Mouse (Mus musculus): ENCODE data around the gene Csnka2ip.

Csnka2ip gene

DNA sequence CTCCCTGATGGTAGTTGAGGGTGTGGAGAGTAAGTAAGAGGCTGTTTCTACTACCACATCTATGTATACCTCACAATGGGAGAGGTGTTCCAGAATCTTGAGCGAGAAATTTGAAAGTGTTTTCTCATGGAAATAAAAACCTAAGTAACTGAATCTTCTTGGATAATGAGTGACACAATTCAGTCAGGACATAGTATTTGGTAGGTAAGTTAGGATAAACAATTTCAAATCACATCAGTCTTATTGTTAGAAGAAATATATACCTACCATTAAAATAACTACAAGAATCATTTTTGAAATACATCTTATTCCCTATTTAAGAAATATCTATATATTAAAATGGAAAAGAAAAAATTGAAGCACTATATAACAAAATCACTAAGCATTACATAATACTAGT is at the start of gene Csnka2ip:
Gene Csnka2ip, minus strand, starts transcription at position 101 of the 400 bp plus-strand sequence.
- no peak for DNase-seq (ENCODE audit: low read depth, low spot score)

DNA sequence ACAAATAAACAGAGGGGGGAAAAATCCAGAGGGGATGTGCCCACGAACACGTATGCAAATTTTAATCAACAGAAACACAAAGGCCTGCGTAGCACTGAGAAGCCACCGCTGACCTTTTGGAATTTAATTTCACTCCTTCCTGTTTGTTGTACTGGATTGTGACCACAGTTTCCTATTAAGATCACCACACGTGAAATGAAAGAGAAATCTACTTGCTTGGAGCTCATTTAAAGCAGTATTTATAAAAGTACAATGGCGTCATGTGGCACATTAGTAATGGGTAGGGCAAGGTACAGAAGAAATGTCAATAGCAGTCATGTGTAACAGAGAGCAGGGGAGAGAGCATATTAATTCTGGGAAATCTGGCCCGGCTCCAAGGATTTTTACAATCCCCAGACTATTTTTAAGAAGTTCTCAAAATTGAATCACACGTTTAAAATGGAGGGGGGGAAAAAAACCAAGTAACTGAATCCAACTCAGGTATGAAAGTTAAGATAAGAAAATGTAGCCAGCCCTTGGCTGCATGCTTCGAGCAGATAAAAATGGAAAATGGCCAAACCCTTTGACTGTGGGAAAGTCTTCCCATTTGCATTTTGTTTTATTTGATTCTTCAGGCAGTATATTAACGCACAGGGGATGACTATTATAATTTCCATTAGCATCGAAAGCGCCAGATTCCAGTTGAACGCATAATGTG is 47.5 kb upstream of the Csnka2ip start:
- no peak for DNase-seq (ENCODE audit: low read depth, low spot score)

DNA sequence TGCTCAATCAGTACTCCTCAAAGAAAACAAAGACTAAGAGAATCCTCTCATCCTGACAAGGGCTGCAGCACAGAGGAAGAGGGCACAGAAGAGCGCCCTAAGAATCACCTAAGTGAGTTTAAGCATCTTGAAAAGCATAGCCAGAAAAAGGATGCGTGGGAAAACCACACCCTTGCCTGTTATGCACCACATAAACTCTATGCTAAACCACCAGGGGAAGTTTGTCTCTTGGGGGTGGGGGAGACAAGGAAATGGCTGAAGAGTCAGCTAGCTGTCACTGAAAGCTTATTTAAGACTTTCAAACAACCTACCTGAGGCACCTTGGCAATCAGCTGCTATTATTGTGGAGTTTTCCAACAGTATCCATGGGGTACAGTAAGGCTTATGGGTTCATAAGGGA is 45.6 kb upstream of the Csnka2ip start:
- no peak for DNase-seq (ENCODE audit: low read depth, low spot score)

DNA sequence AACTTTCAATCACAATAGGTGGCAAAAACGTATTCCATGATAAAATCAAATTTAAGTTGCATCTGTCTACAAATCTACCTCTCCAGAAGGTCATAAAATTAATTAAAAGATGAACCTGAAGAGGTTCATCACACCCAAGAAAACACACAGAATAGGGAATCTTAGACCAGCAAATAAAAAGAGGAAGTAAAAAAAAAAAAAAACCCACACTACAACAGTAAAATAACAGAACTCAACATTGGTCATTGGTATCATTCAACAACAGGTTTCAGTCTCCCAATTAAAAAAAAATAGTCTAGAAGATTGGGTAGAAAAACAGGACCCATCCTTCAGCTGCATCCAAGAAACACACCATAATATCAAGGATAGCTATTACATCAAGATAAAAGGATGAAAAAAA is 32.9 kb upstream of the Csnka2ip start:
- no peak for DNase-seq (ENCODE audit: low read depth, low spot score)

DNA sequence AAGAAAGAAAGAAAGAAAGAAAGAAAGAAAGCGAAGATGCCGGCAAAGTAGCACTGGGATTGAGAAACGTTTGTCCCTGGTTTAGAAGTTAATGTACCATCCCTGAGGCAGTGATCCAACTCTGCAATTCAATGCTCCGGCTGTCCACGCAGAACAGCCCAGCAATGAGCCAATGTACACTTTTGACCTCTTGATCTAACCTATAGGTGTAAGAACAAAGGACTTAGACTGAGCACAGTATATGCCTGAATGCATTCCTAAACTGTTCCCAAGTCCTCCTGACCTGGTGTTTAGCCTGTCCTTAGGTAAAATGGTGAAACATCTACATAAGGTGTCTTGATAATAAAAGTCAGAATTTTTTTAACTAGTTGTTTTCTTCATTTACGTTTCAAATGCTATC is 17.9 kb upstream of the Csnka2ip start:
- DNase-seq (ENCODE audit: low read depth, low spot score) = no peak

DNA sequence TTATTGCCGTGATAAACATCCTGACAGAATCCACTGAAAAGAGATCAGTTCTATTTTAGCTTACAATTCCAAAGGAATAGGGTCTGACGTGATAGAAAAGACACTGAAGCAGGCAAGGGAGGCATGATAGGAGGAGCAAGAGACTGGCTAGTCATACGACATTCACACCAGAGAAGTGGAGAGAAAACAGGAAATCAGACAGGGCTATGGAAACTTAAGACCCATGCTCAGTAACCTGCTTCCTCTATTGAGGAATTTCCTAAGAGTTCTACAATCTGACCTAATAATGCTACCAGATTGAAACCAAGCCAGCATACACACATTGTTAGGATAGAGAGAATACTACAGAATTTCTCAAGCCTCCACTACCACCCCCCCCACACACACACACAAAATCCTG is 12.4 kb upstream of the Csnka2ip start:
- DNase-seq (ENCODE audit: low read depth, low spot score) = no peak

DNA sequence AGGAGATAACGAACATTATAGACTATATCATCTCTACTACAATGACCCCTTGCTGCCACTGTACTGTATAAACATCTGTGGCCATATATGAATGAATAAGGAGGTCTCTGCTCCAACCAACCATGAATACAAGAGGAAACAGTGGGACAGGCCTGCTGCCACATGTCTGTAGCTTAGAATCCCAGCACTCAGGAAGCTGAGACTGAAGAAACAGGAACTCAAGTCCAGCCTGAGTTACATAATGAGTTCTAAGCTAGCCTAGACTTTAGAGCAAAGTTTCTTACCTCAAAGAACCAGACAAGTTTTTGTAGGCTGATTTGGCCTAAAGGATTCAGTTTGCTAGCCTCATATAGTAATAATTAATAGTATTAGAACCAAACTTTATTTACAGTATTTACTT is 5.6 kb upstream of the Csnka2ip start:
- DNase-seq (ENCODE audit: low read depth, low spot score) = no peak

DNA sequence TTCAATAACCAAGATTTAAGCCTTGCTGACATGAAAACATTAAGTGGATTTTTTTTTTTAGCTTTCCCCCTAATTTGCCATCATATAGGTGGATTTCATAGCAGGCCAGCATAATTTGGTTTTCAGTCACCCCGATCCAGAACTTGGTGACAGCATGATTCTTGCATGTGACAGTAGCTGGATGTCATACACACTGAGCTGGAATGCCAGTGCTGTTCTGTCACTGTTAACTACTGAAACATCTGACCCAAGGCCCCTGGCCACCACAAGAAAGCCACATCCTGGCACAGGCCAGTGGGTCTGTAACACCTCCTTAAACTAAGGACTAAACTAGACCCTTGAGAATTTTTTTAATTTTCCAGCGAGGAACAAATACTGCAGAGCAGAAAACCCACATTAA is 15.4 kb downstream of the Csnka2ip start:
- DNase-seq (ENCODE audit: low read depth, low spot score) = no peak

DNA sequence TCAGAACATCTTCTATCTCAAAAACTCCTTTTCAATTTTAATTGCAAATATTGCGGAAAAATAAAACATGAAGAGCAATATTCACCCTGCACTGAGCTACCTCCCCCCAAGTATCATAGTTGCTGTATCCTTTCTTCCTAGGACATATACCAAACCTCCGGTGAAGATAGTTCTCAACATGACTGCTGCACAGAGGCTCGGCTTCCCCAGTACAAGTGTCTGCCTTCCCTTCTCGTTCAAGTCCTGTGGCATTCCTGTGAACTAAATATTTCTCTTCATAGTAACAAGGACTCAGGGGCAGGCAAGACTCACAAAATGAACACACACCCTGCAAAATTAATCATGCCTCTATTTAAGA is 16.0 kb downstream of the Csnka2ip start:
- DNase-seq (ENCODE audit: low read depth, low spot score) = no peak

DNA sequence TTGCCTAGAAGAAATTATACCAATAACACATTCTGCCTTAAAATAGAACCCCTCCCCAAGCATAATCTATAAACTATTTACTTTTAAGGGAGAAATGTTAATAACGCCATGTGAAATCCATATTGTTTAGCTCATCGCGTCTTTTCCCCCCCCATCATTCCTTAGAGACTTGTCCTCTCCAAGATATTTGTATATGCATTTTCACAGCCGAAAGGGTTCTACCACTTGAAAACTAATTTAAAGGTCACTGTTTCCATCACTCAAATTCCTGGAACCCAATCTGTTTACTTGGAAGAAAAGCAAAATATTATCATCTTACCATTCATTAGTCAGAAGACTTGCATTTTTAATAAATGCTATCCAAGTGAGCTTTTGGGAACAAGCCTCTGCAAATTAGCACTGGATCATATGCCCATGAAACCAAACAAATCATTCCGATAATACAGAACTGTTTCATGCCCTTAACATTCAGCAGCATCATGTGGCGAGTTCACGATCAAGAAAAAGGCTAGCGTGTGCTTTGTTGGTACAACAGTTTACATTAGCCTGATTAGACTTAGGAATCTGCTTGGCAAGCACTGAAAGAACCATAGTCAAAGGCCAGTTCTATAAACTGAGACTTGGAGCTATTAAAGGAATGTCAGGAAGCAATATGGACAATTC is 16.5 kb downstream of the Csnka2ip start:
- no peak for DNase-seq (ENCODE audit: low read depth, low spot score)

DNA sequence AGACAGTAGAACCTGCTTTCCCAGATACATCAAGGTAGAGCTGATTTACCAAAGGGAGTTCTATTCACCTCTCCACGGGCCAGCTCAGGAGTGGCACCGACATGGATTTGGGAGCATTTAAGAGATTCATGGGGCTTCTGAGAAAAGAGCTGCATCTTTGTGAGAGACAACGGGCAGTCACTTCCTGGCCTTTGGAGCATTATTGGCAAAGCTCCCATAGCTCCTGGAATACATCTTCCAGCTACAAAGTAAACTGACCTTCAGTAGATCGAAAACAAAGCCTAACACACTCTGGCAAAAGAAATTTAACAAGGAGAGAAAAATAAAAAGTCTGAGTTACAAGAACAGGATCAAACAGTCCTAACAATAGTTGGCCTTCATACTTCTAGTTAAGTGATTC is 17.6 kb downstream of the Csnka2ip start:
- no peak for DNase-seq (ENCODE audit: low read depth, low spot score)

DNA sequence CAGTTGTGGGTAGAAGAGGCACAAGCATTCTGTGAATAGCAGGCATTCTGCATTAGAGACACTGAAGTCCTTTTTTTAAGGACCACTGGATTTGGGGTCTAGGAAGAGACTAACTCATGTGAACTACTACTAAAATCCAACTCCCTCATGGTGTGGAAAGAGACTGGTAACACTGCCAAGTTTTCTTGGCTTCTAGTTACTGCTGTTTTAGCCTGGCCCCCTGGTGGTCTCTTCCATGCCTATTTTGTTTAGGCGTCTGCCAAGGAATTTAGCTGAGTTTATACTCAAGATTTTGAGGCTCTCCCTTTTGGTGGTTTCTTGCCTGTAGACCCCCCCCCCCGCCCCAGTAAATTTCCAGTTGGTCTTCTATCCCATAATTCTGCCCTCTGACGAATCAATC is 18.8 kb downstream of the Csnka2ip start:
- peak; percentile 11 for DNase-seq (ENCODE audit: low read depth, low spot score)

DNA sequence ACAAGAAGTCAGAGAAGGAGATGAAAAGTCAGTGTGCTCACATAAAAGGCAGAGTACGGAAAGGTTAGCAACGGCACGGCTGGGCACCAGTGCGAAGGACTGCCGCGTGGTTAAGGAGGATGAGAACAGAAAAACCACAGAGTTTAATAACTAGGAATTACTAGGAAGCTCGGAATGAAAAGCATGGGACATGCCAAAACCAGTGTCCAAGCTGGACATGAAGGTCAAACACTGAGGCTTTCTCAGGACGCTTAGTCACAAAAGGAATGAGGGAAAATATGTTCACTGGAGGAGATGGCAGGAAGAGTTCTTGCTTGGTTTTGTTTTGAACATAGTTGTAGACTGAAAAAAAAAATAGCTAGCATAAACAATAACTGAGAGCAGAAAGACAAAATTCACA is 32.7 kb downstream of the Csnka2ip start:
- no peak for DNase-seq (ENCODE audit: low read depth, low spot score)

DNA sequence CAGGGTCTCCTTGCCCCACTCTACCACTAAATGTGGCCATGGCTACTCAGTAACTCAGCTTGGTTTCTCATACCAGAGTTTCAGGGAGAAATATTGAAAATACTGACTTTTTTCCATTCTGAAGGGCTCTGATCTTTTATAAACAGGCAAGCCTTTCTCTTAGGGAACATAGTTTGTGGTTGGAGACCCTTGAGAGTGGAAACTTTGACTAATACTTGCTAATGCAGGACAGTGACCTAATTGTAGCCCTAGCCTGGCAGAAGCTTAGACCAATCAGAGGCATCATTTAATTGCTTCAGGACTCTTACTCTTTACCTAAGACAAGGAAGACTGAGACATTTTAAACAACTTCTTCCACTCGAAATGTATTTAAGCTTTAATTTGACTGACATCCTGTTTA is 39.1 kb downstream of the Csnka2ip start:
- no peak for DNase-seq (ENCODE audit: low read depth, low spot score)

DNA sequence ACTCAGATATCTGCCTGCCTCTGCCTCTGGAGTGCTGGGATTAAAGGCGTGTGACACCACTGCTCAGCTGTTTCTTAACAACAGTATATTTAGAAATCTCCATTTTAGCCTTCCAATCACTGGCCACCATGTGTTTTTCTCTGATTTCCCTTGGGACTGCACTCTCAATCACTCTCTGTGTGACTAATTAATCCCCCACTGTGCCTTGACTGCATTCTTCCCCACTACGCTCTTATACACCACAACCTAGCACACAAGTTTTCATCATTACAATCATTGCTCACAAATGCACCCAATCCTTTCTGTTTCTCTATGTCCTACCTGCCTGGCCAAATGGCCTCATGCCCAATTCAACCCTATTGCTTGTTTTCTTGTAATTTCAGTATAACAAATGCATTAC is 43.7 kb downstream of the Csnka2ip start:
- no peak for DNase-seq (ENCODE audit: low read depth, low spot score)

DNA sequence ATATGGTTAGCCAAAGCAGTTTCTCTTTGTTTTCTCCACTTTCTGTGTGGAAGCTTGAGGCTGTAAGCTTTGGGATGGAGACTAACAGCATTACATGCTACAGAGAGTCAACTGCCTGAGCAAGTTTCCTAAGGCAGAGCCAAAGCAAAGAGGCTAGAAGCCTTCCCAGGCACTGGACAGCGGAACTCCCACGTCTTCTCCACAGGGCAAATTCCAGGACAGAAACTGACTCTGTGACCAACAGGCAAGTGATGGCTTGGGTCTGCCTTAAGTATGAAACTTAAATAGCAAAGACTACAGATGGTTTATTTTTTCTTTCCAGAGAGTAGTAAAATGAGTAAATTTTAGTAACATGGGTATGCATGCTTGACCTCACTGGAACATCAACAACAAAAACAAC is 75.3 kb downstream of the Csnka2ip start:
- no peak for DNase-seq (ENCODE audit: low read depth, low spot score)

DNA sequence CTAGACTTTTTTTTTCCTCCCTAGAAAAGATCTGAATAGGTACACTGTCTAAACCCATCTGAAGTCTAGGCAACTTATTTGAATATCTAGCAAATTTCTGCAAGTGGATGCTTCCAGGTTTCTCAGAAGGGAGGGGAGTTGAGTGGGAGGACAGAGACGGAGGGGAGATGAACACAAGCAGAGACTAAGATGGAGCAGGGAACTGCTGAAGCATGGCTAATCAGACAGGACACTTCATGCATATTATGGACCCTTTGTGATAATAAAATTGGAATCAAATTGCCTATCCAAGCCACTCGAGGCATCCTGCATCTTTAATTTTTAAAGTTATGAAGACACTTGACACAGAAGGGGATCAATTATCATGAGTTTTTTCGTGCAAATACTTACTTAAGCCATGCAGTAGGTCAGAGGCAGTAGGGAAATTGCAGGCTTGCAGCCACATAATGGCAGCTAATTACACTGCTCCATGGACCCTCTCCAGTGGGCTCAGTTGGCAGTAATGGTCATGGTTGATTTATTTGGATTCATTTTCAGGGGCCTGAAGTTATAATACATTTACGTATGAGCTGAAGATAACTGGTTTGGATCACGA is 78.1 kb downstream of the Csnka2ip start:
- DNase-seq (ENCODE audit: low read depth, low spot score) = no peak

DNA sequence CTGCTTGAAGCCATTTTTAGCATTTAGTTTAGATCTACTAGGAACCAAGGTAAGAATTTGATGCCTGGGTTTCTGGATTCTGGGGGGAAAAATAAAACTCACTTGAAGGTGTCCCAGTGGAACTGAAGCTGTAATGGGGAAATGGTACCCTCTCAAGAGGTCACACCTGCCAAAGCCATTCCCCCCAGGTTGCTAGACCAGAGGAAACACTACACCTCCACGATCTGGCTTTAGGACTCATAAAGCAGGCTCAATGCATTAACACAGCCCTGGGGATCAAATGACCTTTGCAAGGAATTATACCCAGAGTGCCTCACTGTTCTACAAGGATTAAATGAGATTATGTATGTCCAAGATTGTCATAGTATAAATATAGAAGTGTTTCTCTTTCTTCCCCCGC is 88.8 kb downstream of the Csnka2ip start:
- DNase-seq (ENCODE audit: low read depth, low spot score) = no peak
